Mouse (Mus musculus) heart, embryonic 10.5 days (tissue): ENCODE measurements at regions not wholly inside any gene's neighbourhood (a gene's known extent, or its start where the extent isn't known, plus 50 kb on each side); places are given as distances from the start of the nearest gene placed in this dataset.

Experiments used
- DNase-seq: peaks from one replicate; pipeline ENCODE4 v3.0.0-alpha.2; 2017; ENCODE audit warnings: low spot score
- H3K27ac ChIP-seq: fragments of 300-500 bp; sonication (generic); 2 replicates; pipeline ENCODE4 v1.5.1; 2016; ENCODE audit warnings: mild to moderate bottlenecking
- H3K27me3 ChIP-seq: fragments of 300-500 bp; sonication (generic); 2 replicates; pipeline ENCODE4 v1.6.1; 2016; ENCODE audit warnings: mild to moderate bottlenecking; ENCODE audit not compliant: poor library complexity, insufficient read depth, severe bottlenecking
- H3K36me3 ChIP-seq: fragments of 300-500 bp; sonication (generic); 2 replicates; pipeline ENCODE4 v1.6.1; 2016; ENCODE audit warnings: mild to moderate bottlenecking, moderate library complexity
- H3K4me1 ChIP-seq: fragments of 300-500 bp; sonication (generic); 2 replicates; pipeline ENCODE4 v1.6.1; 2016; ENCODE audit warnings: mild to moderate bottlenecking
- H3K4me3 ChIP-seq: fragments of 300-500 bp; sonication (generic); 2 replicates; pipeline ENCODE4 v1.5.1; 2016; ENCODE audit warnings: mild to moderate bottlenecking, moderate library complexity
- H3K9me3 ChIP-seq: fragments of 300-500 bp; sonication (generic); 2 replicates; pipeline ENCODE4 v1.6.1; 2016; ENCODE audit warnings: mild to moderate bottlenecking, moderate library complexity
- WGBS: fragments of 180-500 bp; shearing (Covaris S2); methylation state at CpG from one replicate; pipeline ENCODE4 v1.1.7; 2016; 5-methylcytosine and 5-hydroxymethylcytosine counted together

DNA sequence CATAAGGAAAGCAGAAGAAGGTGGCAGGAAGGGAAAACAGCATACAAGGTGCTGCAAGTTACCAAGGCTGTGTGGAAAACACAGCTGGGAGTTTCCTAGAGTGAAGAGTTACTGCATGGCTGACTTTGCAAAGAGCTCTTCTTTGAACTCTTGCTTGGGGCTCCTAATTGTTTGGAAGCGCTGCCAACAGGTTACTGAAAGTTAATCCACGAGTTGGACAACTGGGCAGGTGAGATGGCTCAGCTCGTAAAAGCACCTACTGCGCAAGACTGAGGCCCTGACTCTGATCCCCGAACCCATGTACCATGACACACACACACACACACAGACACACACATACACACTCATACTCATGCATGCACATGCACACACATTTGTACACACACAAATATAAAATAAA, 77.5 kb upstream of the Acsl1 start:
- no peak for DNase-seq
- Histone ChIP-seq H3K4me3 (no peak overlapping the region), H3K4me1 (no peaks in the 10 kb centered on the region), H3K27ac (no peak overlapping the region), H3K36me3 (no peaks in the 10 kb centered on the region), H3K9me3 (no peaks in the 10 kb centered on the region), H3K27me3 (no peaks in the 10 kb centered on the region)
- 85% methylated on average over 5 of the region's 5 CpGs for WGBS

DNA sequence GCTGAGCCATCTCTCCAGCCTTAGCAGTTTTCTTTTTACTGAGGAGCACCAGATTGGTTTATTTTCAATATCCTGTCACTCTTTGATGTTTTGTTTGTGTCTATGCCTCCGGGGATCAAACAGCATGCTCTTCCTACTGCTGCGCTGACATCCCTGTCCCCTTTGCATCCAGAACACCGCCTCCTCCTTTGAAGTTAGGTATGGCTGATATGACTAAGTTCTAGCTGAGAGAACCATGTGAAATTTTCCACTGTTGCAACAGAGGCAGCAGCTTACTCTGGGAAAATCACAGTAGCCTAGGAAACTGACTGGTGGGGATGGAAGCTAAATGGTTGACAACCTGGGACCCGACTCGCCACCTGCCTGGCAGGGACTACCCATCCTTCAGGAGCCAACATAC, 76.1 kb upstream of the Acsl1 start:
- no peak overlapping the region for H3K27ac ChIP-seq
- no peak overlapping the region for H3K4me3 ChIP-seq
- no peaks in the 10 kb centered on the region for H3K9me3 ChIP-seq
- H3K36me3 ChIP-seq: no peaks in the 10 kb centered on the region
- DNase-seq: no peak
- H3K27me3 ChIP-seq: no peaks in the 10 kb centered on the region
- H3K4me1 ChIP-seq: no peaks in the 10 kb centered on the region
- 80% methylated on average over 5 of the region's 5 CpGs for WGBS

DNA sequence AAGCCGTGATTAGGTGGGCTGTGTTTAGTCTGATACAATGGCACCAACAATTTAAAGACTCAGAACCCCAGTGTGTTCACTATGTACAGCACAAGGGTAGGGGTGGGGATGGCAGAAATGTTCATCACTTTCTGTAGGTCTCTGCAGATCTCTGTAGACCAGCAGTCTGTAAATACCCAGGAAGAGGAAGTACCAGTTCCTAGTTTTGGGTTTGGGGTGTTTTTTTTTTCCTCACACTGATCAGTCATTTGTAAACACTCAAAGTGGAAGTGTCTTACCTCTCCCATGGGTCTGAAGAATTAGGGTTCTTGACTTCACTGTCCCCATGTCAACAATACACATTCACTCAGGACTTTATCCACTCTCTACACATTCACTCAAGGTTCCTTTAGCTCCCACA, 75.5 kb upstream of the Acsl1 start:
- Histone ChIP-seq H3K4me1 (no peaks in the 10 kb centered on the region), H3K27ac (no peak overlapping the region), H3K4me3 (no peak overlapping the region), H3K27me3 (no peaks in the 10 kb centered on the region), H3K36me3 (no peaks in the 10 kb centered on the region), H3K9me3 (no peaks in the 10 kb centered on the region)
- no peak for DNase-seq
- WGBS: 73% methylated on average over 1 of the region's 1 CpGs

- H3K4me3 ChIP-seq: no peak overlapping the region
- H3K36me3 ChIP-seq: no peaks in the 10 kb centered on the region
- no peak for DNase-seq
- H3K27ac ChIP-seq: no peak overlapping the region
- 55% methylated on average over 2 of the region's 2 CpGs for WGBS
- H3K9me3 ChIP-seq: no peaks in the 10 kb centered on the region
- H3K27me3 ChIP-seq: no peaks in the 10 kb centered on the region
- no peaks in the 10 kb centered on the region for H3K4me1 ChIP-seq
Measured at GRCm38 (mm10) chr8:46397081-46397480, 73.8 kb upstream of the Acsl1 start.

GRCm38 (mm10) chr8:46397777-46398176, 73.1 kb upstream of the Acsl1 start:
- Histone ChIP-seq H3K27ac (no peak overlapping the region), H3K9me3 (no peaks in the 10 kb centered on the region), H3K4me1 (no peaks in the 10 kb centered on the region), H3K27me3 (no peaks in the 10 kb centered on the region), H3K4me3 (no peak overlapping the region), H3K36me3 (no peaks in the 10 kb centered on the region)
- WGBS: 75% methylated on average over 8 of the region's 8 CpGs
- no peak for DNase-seq

- no peak overlapping the region for H3K27ac ChIP-seq
- no peak overlapping the region for H3K4me3 ChIP-seq
- 74% methylated on average over 6 of the region's 6 CpGs for WGBS
- no peaks in the 10 kb centered on the region for H3K36me3 ChIP-seq
- H3K4me1 ChIP-seq: no peaks in the 10 kb centered on the region
- no peaks in the 10 kb centered on the region for H3K27me3 ChIP-seq
- no peaks in the 10 kb centered on the region for H3K9me3 ChIP-seq
- peak; percentile 56 for DNase-seq
Measured at GRCm38 (mm10) chr8:46400595-46400994, 70.2 kb upstream of the Acsl1 start.

DNA sequence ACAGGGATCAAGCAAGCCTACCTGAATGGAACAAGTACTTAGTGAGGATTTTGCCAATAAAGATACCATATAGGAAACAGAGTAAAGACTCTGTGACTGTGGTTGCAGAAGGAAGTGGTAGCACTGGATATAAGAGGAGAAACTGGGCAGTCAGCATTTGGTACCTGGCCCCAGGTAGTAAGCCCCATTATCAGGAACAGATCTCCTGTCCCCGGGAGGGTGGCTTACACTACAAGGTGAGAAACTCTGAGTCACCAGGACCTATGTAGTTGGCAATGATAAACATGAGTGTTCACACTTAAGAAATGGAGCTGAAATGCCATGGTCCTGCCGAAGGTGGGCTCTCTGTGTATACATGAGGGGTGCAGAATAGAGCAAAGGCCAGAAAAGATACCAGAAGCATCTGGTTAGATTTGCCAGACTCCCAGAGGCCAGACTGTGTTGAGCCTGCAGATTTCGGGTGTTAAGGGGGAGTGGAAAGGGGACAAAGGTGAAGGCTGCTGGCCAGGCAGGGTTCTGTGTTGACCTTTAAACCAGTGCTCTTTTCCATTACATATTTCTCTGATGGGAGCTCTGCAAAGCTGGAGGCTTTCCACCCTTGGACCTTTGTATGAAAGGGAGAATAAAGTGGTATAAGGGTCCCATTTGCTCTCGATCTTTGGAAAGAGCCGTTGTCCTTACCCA, 66.8 kb upstream of the Acsl1 start:
- Histone ChIP-seq H3K4me3 (no peak overlapping the region), H3K27me3 (no peaks in the 10 kb centered on the region), H3K4me1 (no peaks in the 10 kb centered on the region), H3K27ac (no peak overlapping the region), H3K9me3 (no peaks in the 10 kb centered on the region), H3K36me3 (no peaks in the 10 kb centered on the region)
- no peak for DNase-seq
- 81% methylated on average over 5 of the region's 5 CpGs for WGBS

DNA sequence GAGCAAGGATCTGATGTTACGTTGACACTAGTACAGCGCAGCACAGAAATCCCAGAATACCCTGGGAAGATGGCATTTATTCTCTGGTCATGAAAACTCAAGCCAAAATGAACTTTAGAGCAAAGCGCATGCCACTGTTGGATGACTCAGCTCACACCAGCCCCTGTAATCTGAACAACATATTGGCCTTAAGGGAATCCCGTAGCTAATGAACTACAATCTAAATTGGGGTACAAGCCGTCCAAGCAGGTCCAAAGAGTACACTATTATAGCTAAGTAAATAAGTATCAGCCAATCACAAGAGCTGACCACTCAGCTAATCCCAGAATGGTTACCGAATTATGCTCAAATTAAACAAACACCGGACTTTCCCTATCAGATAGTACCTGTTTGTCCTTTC, 62.0 kb upstream of the Acsl1 start:
- Histone ChIP-seq H3K4me3 (no peak overlapping the region), H3K9me3 (peaks cover 5% of the 10 kb centered on the region; the same call in 1 of the 2 replicates), H3K4me1 (no peaks in the 10 kb centered on the region; the same call in 1 of the 2 replicates), H3K27me3 (no peaks in the 10 kb centered on the region), H3K27ac (no peak overlapping the region), H3K36me3 (no peaks in the 10 kb centered on the region)
- no peak for DNase-seq
- 91% methylated on average over 7 of the region's 7 CpGs for WGBS

- Histone ChIP-seq H3K27ac (no peak overlapping the region), H3K9me3 (peaks cover 5% of the 10 kb centered on the region; the same call in 1 of the 2 replicates), H3K4me3 (no peak overlapping the region), H3K4me1 (no peaks in the 10 kb centered on the region; the same call in 1 of the 2 replicates), H3K27me3 (no peaks in the 10 kb centered on the region), H3K36me3 (no peaks in the 10 kb centered on the region)
- WGBS: 37% methylated on average over 2 of the region's 2 CpGs
- DNase-seq: no peak
Measured at GRCm38 (mm10) chr8:46409296-46409695, 61.5 kb upstream of the Acsl1 start.

DNA sequence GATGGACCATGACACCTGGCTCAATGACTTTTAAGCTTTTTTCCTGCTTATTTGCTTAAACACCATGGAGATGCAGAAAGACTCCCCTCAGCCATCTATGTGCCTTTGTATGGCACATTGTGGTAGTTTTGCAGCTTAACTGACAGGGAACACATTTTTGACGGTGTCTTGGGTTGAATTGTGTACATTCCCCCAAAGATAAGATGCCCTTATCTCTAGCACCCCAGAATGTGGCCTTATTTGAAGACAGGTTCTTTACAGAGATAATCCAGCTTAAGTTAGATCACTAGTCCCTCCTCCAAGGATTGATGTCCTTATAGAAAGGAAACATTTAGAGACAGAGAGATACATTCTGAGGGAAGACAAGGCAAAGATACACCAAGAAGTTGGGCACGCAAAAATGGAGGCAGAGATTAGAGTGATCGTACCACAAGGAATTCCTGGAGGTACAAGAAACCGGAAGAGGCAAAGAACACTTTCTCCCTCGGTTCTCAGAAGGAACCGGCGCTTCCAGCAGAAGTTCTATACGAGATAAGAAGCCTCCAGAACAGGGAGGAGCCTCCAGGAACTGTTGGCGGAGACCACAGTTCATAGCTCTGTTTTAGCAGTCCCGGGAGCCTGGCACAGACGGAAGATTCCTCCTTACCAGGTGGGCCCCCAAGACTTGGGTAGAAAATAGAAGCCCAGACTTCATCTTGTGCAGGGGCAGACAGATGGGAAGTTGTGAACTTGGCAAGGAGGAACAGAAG, 58.8 kb upstream of the Acsl1 start:
- H3K27me3 ChIP-seq: no peaks in the 10 kb centered on the region

GRCm38 (mm10) chr8:46413349-46414024, 57.4 kb upstream of the Acsl1 start:
- H3K36me3 ChIP-seq: no peaks in the 10 kb centered on the region
- peaks cover 4% of the 10 kb centered on the region for H3K4me1 ChIP-seq
- no peaks in the 10 kb centered on the region for H3K27me3 ChIP-seq
- WGBS: 80% methylated on average over 9 of the region's 9 CpGs
- H3K4me3 ChIP-seq: no peak overlapping the region
- H3K27ac ChIP-seq: 0 out of 2 replicates have a peak overlapping the region, but pooled peaks have one; percentile 77
- peak; percentile 28 for DNase-seq
- peaks cover 5% of the 10 kb centered on the region; the same call in 1 of the 2 replicates for H3K9me3 ChIP-seq

More for the DNA sequence above, 58.8 kb upstream of the Acsl1 start:
- peaks cover 5% of the 10 kb centered on the region; the same call in 1 of the 2 replicates for H3K9me3 ChIP-seq
- 82% methylated on average over 11 of the region's 11 CpGs for WGBS
- no peaks in the 10 kb centered on the region for H3K36me3 ChIP-seq
- H3K4me3 ChIP-seq: no peak overlapping the region
- peaks cover 4% of the 10 kb centered on the region for H3K4me1 ChIP-seq
- peak; percentile 66 for DNase-seq
- no peak overlapping the region for H3K27ac ChIP-seq

GRCm38 (mm10) chr8:46414874-46415273, 56.0 kb upstream of the Acsl1 start:
- H3K27ac ChIP-seq: peak overlapping the region; percentile 77

DNA sequence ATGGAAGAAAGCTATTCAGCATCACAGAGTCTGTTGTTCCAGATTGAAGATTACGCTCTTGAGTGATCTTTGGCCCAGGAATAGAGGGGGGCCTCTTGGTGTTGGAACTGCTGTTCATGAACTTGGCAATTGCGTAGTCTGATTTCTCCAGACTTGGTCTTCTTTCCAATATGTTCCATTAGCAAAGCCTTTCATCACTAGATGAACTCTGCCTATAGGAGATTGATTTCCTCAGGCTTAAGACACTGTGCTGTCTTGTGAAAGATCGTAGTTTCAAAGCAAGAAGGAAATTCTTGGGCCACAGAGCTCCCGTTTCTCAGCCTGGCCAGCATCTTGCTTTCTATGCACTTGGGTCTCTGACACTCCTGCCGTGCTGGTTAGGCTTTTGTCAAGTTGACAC, 51.4 kb upstream of the Acsl1 start:
- no peak overlapping the region for H3K27ac ChIP-seq
- no peak for DNase-seq
- peaks cover 18% of the 10 kb centered on the region for H3K4me1 ChIP-seq
- WGBS: 80% methylated on average over 5 of the region's 5 CpGs
- no peaks in the 10 kb centered on the region for H3K27me3 ChIP-seq
- H3K4me3 ChIP-seq: no peak overlapping the region
- H3K9me3 ChIP-seq: no peaks in the 10 kb centered on the region
- H3K36me3 ChIP-seq: no peaks in the 10 kb centered on the region

More at GRCm38 (mm10) chr8:46414874-46415273, 56.0 kb upstream of the Acsl1 start:
- WGBS: 39% methylated on average over 6 of the region's 6 CpGs
- H3K4me3 ChIP-seq: no peak overlapping the region
- H3K9me3 ChIP-seq: peaks cover 5% of the 10 kb centered on the region; the same call in 1 of the 2 replicates
- DNase-seq: no peak
- no peaks in the 10 kb centered on the region for H3K27me3 ChIP-seq
- H3K4me1 ChIP-seq: peaks cover 4% of the 10 kb centered on the region
- H3K36me3 ChIP-seq: no peaks in the 10 kb centered on the region
